Mouse (Mus musculus): ENCODE measurements around the gene Hmcn1. TPM values are rescaled to one million over a fixed set of nuclear protein-coding genes. Genes with fewer than 3 reads are reported as not detected.

Gene Hmcn1
- total RNA-seq, 2 experiments from 2014 or later, result 5.0 to 5.8 TPM

DNA sequence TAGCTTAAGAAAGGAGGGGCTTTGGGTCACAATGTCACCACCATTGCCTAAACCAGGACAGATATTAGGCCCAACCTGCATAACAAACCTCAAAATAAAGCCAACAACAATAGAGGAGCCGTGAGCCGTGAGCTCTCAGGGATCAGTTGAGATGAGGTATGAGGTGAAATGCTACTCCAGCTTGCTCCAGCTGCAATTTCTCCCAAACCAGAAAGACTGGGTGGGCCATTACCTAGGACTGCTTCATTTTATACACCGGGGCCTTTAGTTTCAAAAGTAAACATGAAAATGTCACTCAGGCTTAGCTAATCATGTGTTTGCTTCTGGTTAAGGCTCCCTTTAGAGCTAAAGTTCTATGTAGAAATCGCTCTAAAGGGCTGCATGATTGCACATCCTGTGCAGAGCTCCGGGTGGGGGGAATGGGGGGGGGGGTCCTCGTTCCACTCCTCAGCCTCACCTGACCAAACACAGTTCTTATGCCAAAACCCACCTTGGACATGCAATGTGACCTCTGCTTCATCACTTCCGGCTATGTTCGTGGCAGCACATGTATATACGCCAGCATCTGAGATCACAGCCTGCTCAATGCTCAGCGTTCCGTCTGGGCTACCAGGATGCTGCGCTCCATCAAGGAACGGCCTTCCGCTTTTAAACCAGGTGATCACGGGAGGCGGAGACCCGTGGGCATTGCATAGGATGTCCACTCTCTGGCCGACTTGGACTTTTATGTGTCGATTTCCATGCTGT, 250.0 kb downstream of the Hmcn1 start:
- no peak for DNase-seq
- TF ChIP-seq CTCF (IDR thresholded peaks at IDR 0.05), result no peak
- intact Hi-C loops (cut with DNase I), result no loop called here
- Histone ChIP-seq H3K27ac (no peak overlapping the region), H3K4me3 (no peak overlapping the region)

DNA sequence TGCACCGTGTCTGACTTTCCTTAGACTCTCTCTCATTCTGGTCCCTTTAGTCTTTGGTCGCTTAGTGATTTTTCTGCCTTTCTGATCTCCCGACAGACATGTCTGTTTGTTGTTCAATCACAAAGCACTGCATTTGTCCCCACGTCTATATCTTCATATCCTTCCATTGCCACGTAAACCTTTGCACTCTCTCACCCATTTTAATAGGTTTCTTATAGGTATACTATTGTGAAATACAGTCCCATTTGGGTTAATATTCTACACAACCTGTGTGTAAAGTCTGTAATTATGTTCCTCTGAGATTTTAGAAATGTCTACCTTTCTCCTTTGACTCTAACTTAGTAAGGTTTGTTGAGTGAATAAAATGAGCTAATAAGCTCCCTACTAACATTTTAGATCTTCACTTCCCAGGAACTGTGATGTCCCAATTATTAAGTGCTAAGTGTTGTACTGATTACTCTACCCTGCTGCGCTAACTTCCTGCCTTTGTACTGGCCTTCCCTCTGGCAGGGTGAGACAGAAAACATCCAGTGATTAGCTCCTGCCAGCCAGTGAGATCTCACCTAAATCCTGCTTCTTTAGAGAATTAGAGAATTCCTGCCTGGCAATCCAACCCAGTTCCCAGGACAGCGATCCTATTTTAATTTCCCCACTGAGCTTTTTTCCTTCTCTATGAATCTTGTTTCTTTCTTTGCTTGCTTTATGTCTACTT, 250.7 kb downstream of the Hmcn1 start:
- Histone ChIP-seq H3K4me3 (no peak overlapping the region), H3K27ac (no peak overlapping the region)
- no peak for DNase-seq
- intact Hi-C loops (cut with DNase I), result no loop called here
- TF ChIP-seq CTCF (IDR thresholded peaks at IDR 0.05), result no peak

DNA sequence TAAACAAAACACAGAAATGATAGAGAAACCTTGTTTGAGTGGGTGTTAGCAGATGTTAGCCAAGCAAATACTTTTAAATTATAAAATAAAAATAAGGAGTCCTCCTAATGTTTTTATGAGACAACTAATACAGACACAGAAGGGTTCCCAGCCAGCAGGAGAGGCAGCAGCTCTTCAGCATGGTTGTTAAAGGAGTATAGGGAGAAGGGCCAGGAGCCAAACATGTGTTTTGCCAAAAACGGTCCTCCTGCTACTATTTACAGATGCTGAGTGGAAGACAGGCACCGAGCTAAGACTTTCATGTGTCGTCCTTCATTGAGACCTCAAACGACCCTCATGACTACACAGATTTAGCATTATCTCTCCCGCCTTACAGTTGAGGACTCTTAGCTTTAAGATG, 281.8 kb downstream of the Hmcn1 start:
- no peak for TF ChIP-seq CTCF (IDR thresholded peaks at IDR 0.05)
- peak; percentile 26 for DNase-seq
- H3K27ac ChIP-seq, result no peak overlapping the region
- intact Hi-C loops (cut with DNase I), result no loop called here
- no peak overlapping the region for H3K4me3 ChIP-seq

DNA sequence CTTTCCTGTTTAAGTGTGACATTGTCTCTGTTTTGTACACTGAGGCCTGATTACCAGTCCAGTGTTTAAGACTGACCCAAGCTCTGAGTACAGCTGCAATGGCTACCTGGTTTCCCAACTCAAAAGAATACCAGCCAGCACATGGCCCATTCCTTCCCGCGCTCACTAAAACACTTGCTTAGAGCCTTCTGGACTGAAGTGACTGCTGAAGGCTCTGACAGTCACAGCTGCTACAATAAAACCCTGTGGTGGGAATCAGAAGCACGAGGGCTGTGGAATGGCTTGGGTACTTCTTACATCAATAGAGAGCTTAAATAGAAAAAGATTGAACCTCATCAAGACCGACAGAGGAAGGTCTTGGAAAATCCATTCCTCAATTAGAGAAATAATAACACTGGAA, 286.7 kb downstream of the Hmcn1 start:
- DNase-seq, result no peak
- no peak overlapping the region for H3K4me3 ChIP-seq
- intact Hi-C loops (cut with DNase I), result no loop called here

DNA sequence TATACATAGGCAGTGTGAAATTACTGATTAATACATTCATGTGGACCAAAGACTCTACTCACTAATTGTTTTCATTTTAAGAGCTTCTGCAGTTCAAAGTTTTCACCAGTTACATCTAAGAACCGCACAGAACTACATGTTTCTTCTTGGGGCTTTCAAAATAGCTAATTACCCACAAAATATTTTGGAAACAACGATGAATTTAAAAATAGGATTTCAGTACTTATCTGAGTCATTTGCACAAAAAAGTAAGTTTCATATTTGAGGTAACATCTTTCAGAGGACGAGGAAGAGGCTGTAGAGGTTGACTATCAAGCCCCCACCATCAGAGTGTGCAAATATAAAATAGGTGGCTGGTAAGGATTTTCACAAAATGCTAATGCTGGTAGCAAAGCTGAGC, 295.5 kb downstream of the Hmcn1 start:
- no peak for TF ChIP-seq CTCF (IDR thresholded peaks at IDR 0.05)
- Histone ChIP-seq H3K27ac (no peak overlapping the region), H3K4me3 (no peak overlapping the region)
- no peak for DNase-seq
- intact Hi-C loops (cut with DNase I), result no loop called here

More for the DNA sequence above, 286.7 kb downstream of the Hmcn1 start:
- TF ChIP-seq CTCF (IDR thresholded peaks at IDR 0.05), result no peak
- H3K27ac ChIP-seq, result no peak overlapping the region

DNA sequence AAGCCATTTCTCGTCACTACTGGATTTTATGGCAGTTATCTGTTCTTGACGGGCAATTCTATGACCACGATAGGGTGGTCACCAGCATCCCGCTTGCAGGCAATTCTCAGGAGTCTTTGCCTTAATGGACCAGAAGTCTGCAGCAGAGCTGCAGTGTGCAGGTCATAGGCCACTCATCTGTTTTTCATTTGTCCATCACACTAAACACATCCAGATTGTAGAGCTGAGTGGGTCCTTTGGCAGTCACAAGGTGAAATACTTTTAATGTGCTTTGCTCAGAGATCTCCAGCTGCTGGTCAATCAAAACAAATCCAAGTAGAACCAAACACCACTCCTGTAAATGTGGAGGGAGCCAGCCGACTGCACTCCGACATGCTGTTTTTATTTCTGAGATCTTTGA, 311.2 kb downstream of the Hmcn1 start:
- H3K27ac ChIP-seq, result no peak overlapping the region

DNA sequence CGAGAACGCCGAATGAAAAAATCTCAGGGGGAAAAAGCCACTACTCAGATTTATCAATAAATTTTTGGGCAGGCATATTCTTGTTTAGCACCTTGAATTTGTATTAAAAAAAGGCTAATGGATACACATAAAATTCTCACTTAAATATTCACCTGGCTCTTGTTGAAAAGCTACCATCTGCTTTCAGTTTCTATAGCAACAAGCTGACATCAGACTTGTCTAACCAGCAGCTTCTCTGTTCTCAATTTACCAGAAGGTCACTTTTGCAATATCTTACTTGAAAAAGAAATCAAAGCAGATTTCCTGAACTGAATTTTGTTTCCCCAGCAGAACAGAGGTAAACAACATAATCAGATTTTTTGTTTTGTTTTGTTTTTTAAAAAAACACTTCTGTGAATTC, 311.8 kb downstream of the Hmcn1 start:
- DNase-seq, result no peak
- intact Hi-C loops (cut with DNase I), result no loop called here
- Histone ChIP-seq H3K27ac (no peak overlapping the region), H3K4me3 (peak overlapping the region; percentile 51)
- no peak for TF ChIP-seq CTCF (IDR thresholded peaks at IDR 0.05)

More for the DNA sequence above, 311.2 kb downstream of the Hmcn1 start:
- DNase-seq, result no peak
- intact Hi-C loops (cut with DNase I), result no loop called here
- no peak overlapping the region for H3K4me3 ChIP-seq
- no peak for TF ChIP-seq CTCF (IDR thresholded peaks at IDR 0.05)

DNA sequence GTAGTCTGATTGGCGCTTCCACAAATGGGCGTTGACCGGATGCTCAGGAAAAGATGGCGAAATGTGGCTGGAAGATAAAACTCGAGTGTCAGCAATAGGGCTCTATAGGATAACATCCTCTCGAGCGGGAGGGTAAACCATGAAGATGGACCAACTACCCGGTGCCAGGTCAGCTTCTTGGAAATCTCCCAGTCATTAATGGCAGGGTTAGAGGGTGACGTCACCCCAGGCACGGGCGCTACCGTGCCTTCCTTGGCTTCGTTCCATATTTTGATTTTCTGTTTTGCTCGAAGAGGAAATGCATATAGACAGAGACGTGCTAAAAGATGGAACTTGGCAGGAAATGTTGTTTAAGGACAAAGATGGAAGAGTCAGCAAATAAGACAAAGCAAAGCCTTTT, 312.2 kb downstream of the Hmcn1 start:
- intact Hi-C loops (cut with DNase I), result no loop called here
- peak overlapping the region; percentile 51 for H3K4me3 ChIP-seq
- no peak overlapping the region for H3K27ac ChIP-seq
- DNase-seq, result no peak
- TF ChIP-seq CTCF (IDR thresholded peaks at IDR 0.05), result no peak

DNA sequence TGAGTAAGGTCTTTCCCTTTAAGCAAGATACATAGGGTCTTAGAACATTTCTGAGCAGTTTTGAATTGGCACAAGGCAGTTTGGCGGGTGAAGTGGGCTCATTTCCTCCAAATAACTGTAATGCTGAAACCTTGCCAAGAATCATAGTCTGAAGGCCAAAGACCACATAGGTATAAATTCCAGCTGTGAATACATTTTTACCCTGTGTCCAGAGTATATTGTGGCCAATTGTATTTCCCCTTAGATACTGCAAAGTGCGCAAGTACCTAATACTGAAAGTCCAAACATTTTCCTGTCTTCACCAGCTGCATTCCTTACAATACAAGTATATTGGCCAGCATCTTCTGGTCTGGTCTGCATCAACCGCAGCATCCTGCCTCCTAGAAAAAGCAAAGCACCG, 312.9 kb downstream of the Hmcn1 start:
- TF ChIP-seq CTCF (IDR thresholded peaks at IDR 0.05), result no peak
- Histone ChIP-seq H3K27ac (no peak overlapping the region), H3K4me3 (no peak overlapping the region)
- intact Hi-C loops (cut with DNase I), result no loop called here
- DNase-seq, result no peak

DNA sequence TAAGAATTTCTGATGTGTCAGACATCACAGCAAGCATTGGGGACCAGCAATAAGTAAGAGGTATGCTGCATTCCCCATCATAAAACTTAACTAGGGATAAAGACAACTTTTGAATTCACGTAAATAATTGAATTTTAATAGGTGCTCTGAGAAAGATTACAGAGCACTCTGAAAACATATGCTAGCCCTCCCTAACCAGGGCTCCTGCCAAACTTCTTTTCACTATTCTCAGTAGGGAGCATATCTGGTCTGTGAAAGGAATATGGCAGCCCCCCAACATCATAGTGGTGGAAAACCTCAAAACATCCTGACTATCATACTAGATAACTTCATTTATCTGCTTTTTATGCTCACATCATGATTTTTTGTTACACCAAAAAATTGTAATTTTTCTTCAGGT, 347.9 kb downstream of the Hmcn1 start:
- Histone ChIP-seq H3K4me3 (no peak overlapping the region), H3K27ac (no peak overlapping the region)
- no peak for TF ChIP-seq CTCF (IDR thresholded peaks at IDR 0.05)
- intact Hi-C loops (cut with DNase I), result no loop called here
- no peak for DNase-seq

DNA sequence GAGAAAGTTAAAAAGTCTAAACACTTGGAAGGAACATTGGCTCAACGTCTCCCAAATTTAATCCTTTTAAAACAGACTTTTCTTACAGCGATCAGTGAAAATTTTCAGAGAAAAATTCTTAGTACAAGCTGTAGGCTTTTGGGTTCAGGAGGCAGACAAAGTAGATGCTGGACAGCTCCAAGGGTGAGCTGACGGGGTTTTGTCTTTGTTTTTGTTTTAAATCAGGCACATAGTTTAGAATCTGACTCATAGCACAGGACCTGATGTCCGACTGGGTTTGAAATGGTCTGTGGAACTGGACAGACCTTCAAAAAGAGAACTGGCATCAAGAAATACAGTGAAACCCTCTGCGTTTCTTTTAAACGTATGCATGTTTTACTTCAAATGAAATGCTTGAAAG, 353.7 kb downstream of the Hmcn1 start:
- Histone ChIP-seq H3K27ac (no peak overlapping the region), H3K4me3 (no peak overlapping the region)
- DNase-seq, result no peak
- intact Hi-C loops (cut with DNase I), result no loop called here
- TF ChIP-seq CTCF (IDR thresholded peaks at IDR 0.05), result no peak

DNA sequence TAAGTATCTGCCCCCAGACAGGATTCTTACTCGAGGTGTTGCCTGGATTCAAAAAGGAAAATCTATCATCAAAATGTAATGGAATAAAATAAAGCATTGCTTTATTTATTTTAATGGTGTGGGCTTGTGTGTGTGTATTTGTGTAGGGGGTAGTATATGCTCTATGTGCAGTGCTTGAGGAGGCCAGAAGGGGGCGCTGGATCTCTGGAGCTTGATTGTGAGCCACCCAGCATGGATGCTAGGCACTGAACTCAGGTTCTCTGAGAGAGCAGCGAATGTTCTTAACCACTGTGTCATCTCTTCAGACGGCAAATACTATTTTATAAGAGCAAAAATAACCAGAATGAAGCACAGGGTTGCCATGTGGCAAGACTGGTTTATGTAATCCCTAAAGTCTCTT, 360.7 kb downstream of the Hmcn1 start:
- Histone ChIP-seq H3K4me3 (no peak overlapping the region), H3K27ac (no peak overlapping the region)
- no peak for DNase-seq
- intact Hi-C loops (cut with DNase I), result no loop called here
- peak; percentile 15; the same call in 1 of the 2 replicates for TF ChIP-seq CTCF (IDR thresholded peaks at IDR 0.05)

DNA sequence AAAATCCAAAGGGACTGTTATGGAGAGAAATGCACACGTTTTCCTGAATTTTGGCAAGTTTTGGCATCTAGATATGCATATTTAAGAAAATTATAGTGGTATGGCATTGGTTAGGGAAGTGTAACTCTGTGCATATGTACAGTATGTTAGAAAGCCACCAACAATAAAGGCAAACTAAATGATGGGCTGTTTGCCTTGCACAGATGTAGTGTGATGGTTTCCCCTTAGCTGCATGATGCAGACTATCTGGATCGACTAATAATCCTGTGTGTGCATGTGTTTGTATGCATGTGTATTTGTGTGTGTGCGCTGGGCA, 361.4 kb downstream of the Hmcn1 start:
- Histone ChIP-seq H3K27ac (no peak overlapping the region), H3K4me3 (no peak overlapping the region)
- DNase-seq, result no peak
- intact Hi-C loops (cut with DNase I), result no loop called here
- no peak for TF ChIP-seq CTCF (IDR thresholded peaks at IDR 0.05)

Data from gastrocnemius, adult 2 months (tissue).